Mouse (Mus musculus): ENCODE measurements around the gene Mipol1. TPM values are rescaled to one million over a fixed set of nuclear protein-coding genes. Genes with fewer than 3 reads are reported as not detected.

Gene Mipol1
- polyA plus RNA-seq, 1 experiment from 2014 or later: 5.6 TPM

- Histone ChIP-seq H3K36me3 (ENCODE audit: control insufficient read depth, insufficient read depth, low read length) (no peaks in the 10 kb centered on the region), H3K27me3 (replicated peaks; ENCODE audit: control insufficient read depth, insufficient read depth, low read length) (no peaks in the 10 kb centered on the region), H3K4me1 (ENCODE audit: control insufficient read depth, insufficient read depth, low read depth, low read length) (peaks cover 3% of the 10 kb centered on the region; the same call in 1 of the 2 replicates), H3K4me3 (ENCODE audit: low read length) (peak overlapping the region; percentile 74), H3K9ac (ENCODE audit: low read depth, low read length) (peak overlapping the region; percentile 80), H3K9me3 (ENCODE audit: control insufficient read depth, low read length) (no peaks in the 10 kb centered on the region), H3K4me2 (ENCODE audit: low read length) (peak overlapping the region; percentile 59), H3K27ac (ENCODE audit: low read depth, low read length) (no peak overlapping the region)
- WGBS: 72% methylated on average over 14 of the region's 14 CpGs
- no peak for ATAC-seq
Measured at GRCm38 (mm10) chr12:57231085-57231875, 1.1 kb downstream of the Mipol1 start.

- Histone ChIP-seq H3K27me3 (replicated peaks; ENCODE audit: control insufficient read depth, insufficient read depth, low read length) (no peaks in the 10 kb centered on the region), H3K4me3 (ENCODE audit: low read length) (no peak overlapping the region), H3K9ac (ENCODE audit: low read depth, low read length) (no peak overlapping the region), H3K36me3 (ENCODE audit: control insufficient read depth, insufficient read depth, low read length) (peaks cover 3% of the 10 kb centered on the region), H3K4me2 (ENCODE audit: low read length) (no peak overlapping the region), H3K4me1 (ENCODE audit: control insufficient read depth, insufficient read depth, low read depth, low read length) (peaks cover 3% of the 10 kb centered on the region; the same call in 1 of the 2 replicates), H3K9me3 (ENCODE audit: control insufficient read depth, low read length) (peaks cover 3% of the 10 kb centered on the region; the same call in 1 of the 2 replicates), H3K27ac (ENCODE audit: low read depth, low read length) (no peak overlapping the region)
- WGBS: 91% methylated on average over 5 of the region's 5 CpGs
- ATAC-seq: no peak
Measured at GRCm38 (mm10) chr12:57233386-57233785, 3.2 kb downstream of the Mipol1 start.

GRCm38 (mm10) chr12:57243671-57244495 is 13.7 kb downstream of the Mipol1 start:
- Histone ChIP-seq H3K4me1 (ENCODE audit: control insufficient read depth, insufficient read depth, low read depth, low read length) (no peaks in the 10 kb centered on the region), H3K27ac (ENCODE audit: low read depth, low read length) (no peak overlapping the region), H3K36me3 (ENCODE audit: control insufficient read depth, insufficient read depth, low read length) (peaks cover 9% of the 10 kb centered on the region), H3K4me2 (ENCODE audit: low read length) (no peak overlapping the region), H3K9ac (ENCODE audit: low read depth, low read length) (no peak overlapping the region), H3K4me3 (ENCODE audit: low read length) (no peak overlapping the region), H3K9me3 (ENCODE audit: control insufficient read depth, low read length) (no peaks in the 10 kb centered on the region), H3K27me3 (replicated peaks; ENCODE audit: control insufficient read depth, insufficient read depth, low read length) (no peaks in the 10 kb centered on the region)
- no peak for ATAC-seq
- WGBS: 89% methylated on average over 5 of the region's 5 CpGs

GRCm38 (mm10) chr12:57258572-57258971 is 28.3 kb downstream of the Mipol1 start:
- Histone ChIP-seq H3K9me3 (ENCODE audit: control insufficient read depth, low read length) (no peaks in the 10 kb centered on the region), H3K36me3 (ENCODE audit: control insufficient read depth, insufficient read depth, low read length) (no peaks in the 10 kb centered on the region), H3K27me3 (replicated peaks; ENCODE audit: control insufficient read depth, insufficient read depth, low read length) (no peaks in the 10 kb centered on the region), H3K9ac (ENCODE audit: low read depth, low read length) (no peak overlapping the region), H3K4me3 (ENCODE audit: low read length) (no peak overlapping the region), H3K4me2 (ENCODE audit: low read length) (no peak overlapping the region), H3K27ac (ENCODE audit: low read depth, low read length) (no peak overlapping the region), H3K4me1 (ENCODE audit: control insufficient read depth, insufficient read depth, low read depth, low read length) (no peaks in the 10 kb centered on the region)
- WGBS: 65% methylated on average over 2 of the region's 2 CpGs
- no peak for ATAC-seq

- H3K27ac ChIP-seq (ENCODE audit: low read depth, low read length): no peak overlapping the region
- WGBS: 65% methylated on average over 1 of the region's 1 CpGs
- ATAC-seq: no peak
- no peak overlapping the region for H3K4me2 ChIP-seq (ENCODE audit: low read length)
- no peaks in the 10 kb centered on the region for H3K4me1 ChIP-seq (ENCODE audit: control insufficient read depth, insufficient read depth, low read depth, low read length)
- H3K36me3 ChIP-seq (ENCODE audit: control insufficient read depth, insufficient read depth, low read length): no peaks in the 10 kb centered on the region
- no peak overlapping the region for H3K9ac ChIP-seq (ENCODE audit: low read depth, low read length)
- no peaks in the 10 kb centered on the region for H3K27me3 ChIP-seq (replicated peaks; ENCODE audit: control insufficient read depth, insufficient read depth, low read length)
- no peak overlapping the region for H3K4me3 ChIP-seq (ENCODE audit: low read length)
- H3K9me3 ChIP-seq (ENCODE audit: control insufficient read depth, low read length): no peaks in the 10 kb centered on the region
Measured at GRCm38 (mm10) chr12:57275456-57275855, 45.2 kb downstream of the Mipol1 start.

- no peaks in the 10 kb centered on the region for H3K4me1 ChIP-seq (ENCODE audit: control insufficient read depth, insufficient read depth, low read depth, low read length)
- H3K36me3 ChIP-seq (ENCODE audit: control insufficient read depth, insufficient read depth, low read length): no peaks in the 10 kb centered on the region
- H3K27me3 ChIP-seq (replicated peaks; ENCODE audit: control insufficient read depth, insufficient read depth, low read length): no peaks in the 10 kb centered on the region; the same call in 1 of the 2 replicates
- H3K4me2 ChIP-seq (ENCODE audit: low read length): no peak overlapping the region
- no peak overlapping the region for H3K9ac ChIP-seq (ENCODE audit: low read depth, low read length)
- ATAC-seq: peak; percentile 76
- no peak overlapping the region for H3K4me3 ChIP-seq (ENCODE audit: low read length)
- no peak overlapping the region for H3K27ac ChIP-seq (ENCODE audit: low read depth, low read length)
- WGBS: 38% methylated on average over 3 of the region's 3 CpGs
- no peaks in the 10 kb centered on the region for H3K9me3 ChIP-seq (ENCODE audit: control insufficient read depth, low read length)
Measured at GRCm38 (mm10) chr12:57281155-57282114, 51.2 kb downstream of the Mipol1 start.

GRCm38 (mm10) chr12:57285303-57286059 is 55.3 kb downstream of the Mipol1 start:
- Histone ChIP-seq H3K9me3 (ENCODE audit: control insufficient read depth, low read length) (no peaks in the 10 kb centered on the region), H3K4me1 (ENCODE audit: control insufficient read depth, insufficient read depth, low read depth, low read length) (no peaks in the 10 kb centered on the region), H3K36me3 (ENCODE audit: control insufficient read depth, insufficient read depth, low read length) (no peaks in the 10 kb centered on the region), H3K4me2 (ENCODE audit: low read length) (no peak overlapping the region), H3K9ac (ENCODE audit: low read depth, low read length) (no peak overlapping the region), H3K27me3 (replicated peaks; ENCODE audit: control insufficient read depth, insufficient read depth, low read length) (no peaks in the 10 kb centered on the region; the same call in 1 of the 2 replicates), H3K27ac (ENCODE audit: low read depth, low read length) (no peak overlapping the region), H3K4me3 (ENCODE audit: low read length) (no peak overlapping the region)
- ATAC-seq: no peak
- 86% methylated on average over 5 of the region's 5 CpGs for WGBS

GRCm38 (mm10) chr12:57307337-57307736 is 77.1 kb downstream of the Mipol1 start:
- WGBS: 97% methylated on average over 4 of the region's 4 CpGs
- H3K27ac ChIP-seq (ENCODE audit: low read depth, low read length): no peak overlapping the region
- no peaks in the 10 kb centered on the region for H3K36me3 ChIP-seq (ENCODE audit: control insufficient read depth, insufficient read depth, low read length)
- H3K9me3 ChIP-seq (ENCODE audit: control insufficient read depth, low read length): no peaks in the 10 kb centered on the region
- H3K4me1 ChIP-seq (ENCODE audit: control insufficient read depth, insufficient read depth, low read depth, low read length): no peaks in the 10 kb centered on the region
- no peak for ATAC-seq
- H3K4me3 ChIP-seq (ENCODE audit: low read length): no peak overlapping the region
- H3K4me2 ChIP-seq (ENCODE audit: low read length): no peak overlapping the region
- no peak overlapping the region for H3K9ac ChIP-seq (ENCODE audit: low read depth, low read length)
- H3K27me3 ChIP-seq (replicated peaks; ENCODE audit: control insufficient read depth, insufficient read depth, low read length): no peaks in the 10 kb centered on the region

Measured in hindbrain, embryonic 16.5 days (tissue).